Mouse (Mus musculus): ENCODE results near the gene Arfip2.

Gene Arfip2

DNA sequence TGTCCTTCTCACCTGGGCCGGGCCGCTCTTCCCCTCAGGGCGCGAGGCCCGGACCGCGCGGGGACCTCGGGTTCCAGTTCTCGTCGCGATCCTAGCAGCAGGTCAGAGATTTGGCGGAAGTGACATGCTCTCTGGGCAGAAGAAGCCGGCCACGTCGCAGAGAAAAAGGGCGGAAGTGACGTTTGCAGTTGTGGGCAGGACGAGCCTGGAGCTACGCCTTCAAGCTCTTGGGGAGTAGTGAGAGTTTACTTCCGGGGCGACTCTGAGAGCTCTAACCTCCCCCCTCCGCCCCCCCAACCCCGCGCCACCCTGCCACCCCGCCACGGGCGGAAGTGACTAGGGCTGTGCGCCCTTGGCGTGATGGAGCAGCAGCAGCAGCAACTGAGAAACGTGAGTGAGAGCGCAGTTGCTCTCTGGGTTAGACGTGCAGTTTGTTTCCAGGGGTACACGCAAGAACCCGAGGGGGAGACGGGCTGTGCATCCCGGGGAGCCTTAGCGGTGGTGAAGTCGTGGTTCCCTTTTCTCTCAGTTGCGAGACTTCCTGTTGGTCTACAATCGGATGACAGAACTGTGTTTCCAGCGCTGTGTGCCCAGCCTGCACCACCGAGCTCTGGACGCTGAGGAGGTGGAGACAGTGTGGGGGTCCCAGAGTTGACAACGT, at the start of gene Arfip2, which contains the start of gene Gm45799:
Arfip2 (minus strand) TSS at position 184 of the 661 bp plus-strand sequence.
Gm45799 (plus strand) TSS at position 320 of the 661 bp plus-strand sequence.
- DNase-seq (ENCODE audit: low spot score in 2 of 2) = peak; percentile 98 to 99

DNA sequence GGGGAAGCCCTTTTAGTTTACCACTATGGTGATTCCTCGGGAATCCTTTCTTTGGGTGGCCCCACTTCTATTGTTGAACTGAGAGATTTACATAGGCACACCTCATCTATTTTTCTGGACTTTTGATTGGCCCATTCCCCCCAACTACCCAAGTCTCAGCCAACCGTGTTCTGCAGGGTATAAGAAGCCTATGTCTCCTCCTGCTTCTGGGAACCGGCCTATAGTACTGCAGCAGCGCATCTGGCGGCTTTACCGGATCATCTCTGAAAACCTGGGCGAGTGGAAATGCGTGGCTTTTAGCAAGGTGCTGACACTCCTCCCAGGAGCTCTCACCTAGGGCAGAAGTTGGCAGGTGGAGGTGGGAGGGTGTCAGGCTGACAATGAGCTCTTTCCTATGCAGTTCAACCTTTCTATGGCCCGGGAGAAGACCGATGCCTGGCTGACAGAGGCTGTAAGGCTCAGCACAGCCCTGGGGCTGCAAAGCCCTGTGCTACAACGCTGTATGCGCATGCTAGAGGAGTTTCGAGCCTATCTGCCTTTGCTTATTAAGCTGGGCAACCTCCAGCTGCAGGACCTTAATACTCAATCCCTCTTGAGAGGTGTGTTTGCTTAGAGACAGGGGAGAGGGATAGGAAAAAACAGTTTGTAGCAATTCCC, 45.5 kb upstream of the Arfip2 start:
- no peak for DNase-seq (ENCODE audit: low spot score in 2 of 2)

DNA sequence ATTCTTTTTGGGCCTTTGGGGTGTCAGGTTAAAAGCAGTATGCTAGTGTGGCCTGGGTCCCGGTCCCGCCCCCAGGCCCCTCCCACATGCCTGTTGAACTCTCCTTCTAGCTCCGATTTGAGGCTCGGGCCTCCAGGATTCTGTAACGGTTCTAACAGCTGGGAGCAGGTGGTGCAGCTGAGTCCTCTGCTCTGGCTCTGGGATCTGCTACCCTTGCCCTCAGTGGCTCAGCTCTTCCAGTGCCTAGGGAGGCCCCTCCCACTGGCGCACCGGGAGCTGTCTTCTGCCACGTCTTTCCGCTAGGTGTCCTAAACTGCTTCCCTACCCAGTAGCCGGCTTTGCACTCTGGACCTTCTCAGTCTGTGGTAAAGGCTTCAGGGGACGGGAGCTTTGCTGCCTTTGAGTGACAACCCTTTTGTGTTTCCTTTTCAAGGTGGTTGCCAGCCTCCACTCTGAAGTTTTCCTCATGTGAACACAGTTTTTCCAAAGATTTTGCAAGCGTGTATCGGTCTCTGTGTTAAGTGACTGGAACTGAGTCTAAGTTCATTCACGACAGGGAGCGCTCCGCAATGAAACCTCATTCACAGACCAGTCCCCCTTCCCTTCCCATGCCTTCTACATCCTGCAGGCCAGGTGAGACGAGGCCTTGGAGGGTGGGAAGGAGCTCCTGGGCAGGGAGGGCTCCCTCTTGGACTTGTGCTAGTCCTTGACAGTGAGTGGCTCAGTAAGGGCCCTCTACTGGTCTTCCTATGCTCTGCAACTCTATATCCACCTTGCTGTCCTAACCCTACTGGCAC, 10.6 kb upstream of the Arfip2 start, which contains the start of gene Dnhd1:
Dnhd1 (plus strand) TSS at position 189 of the 797 bp plus-strand sequence.
- peak; percentile 54 to 55 for DNase-seq (ENCODE audit: low spot score in 2 of 2)

DNA sequence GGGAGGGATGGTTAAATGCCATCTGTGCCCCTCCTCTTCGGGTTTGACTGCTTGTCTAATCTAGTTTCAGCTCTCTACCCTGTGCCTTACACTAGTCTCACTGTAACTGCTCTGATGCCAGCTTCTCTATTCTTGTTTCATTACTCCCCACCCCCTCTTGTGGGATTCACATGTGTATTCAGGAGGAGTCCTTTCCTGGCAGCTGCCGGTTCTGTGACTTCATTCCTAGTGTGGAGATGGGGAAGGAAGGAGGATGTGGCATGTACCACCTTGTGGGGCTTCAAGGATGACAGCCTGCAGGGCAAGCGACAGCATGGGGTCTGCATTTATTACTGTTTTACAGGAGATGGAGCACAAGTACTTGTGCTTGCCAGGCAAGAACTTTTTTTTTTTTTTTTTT, 1.7 kb upstream of the Arfip2 start:
- no peak for DNase-seq (ENCODE audit: low spot score in 2 of 2)

DNA sequence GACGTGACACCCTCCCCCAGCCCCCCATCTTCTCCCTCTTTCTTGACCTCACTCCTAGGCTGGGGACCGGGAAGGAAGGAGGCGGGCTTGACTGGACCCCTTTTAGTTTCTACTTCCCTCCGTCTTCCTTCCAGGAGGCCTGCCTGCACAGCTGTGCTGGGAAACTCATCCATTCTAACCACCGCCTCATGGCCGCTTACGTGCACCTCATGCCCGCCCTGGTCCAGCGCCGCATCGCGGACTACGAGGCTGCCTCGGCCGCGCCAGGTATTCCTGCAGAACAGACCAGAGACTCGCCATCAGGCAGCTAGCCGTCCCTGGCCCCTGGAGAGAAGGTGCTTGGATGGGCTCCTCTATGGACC, 659 bp upstream of the Arfip2 start:
- DNase-seq (ENCODE audit: low spot score in 2 of 2) = no peak

DNA sequence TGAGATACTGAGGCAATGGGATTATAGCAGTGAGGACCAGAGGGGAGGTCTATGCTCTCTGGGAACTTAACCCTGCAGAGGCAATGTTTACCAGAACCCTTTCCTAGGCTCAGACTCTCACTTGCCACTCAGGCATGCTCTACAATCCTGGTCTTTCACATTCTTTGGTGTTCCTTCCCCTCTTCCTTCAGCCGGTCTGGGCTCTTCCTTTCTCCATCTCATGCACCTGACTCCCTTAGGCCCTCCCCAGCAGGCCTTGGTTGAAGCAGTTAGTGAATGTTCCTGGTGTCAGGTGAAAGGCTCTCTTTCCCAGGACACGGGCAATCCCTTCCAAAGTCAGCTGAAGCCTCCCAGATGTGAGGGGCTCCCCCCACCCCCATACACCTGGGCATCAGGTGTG, 460 bp downstream of the Arfip2 start, which contains the start of gene Timm10b:
Timm10b (plus strand) TSS at position 301 of the 400 bp plus-strand sequence.
- no peak for DNase-seq (ENCODE audit: low spot score in 2 of 2)

DNA sequence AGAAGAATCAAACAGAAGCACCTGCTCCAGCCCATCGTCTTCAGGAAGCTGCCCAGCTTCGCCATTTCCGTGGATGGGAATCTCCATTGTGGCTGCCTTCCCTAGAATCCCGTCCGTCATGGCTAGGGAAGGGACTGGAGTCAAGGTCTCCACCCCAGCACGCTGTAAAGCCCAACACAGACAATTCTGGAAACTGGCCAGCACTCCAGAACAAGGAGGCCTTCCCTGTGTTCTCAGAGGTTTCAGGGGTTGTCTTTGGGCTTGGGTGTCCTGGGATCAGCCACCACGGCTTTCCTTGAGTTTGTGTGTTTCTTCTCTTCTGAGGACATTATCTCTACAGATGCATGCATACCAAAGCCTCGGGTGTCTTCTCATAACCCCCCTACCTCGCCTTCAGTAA, 912 bp downstream of the Arfip2 start:
- DNase-seq (ENCODE audit: low spot score in 2 of 2) = peak in 1 of 2 experiments; percentile 51

DNA sequence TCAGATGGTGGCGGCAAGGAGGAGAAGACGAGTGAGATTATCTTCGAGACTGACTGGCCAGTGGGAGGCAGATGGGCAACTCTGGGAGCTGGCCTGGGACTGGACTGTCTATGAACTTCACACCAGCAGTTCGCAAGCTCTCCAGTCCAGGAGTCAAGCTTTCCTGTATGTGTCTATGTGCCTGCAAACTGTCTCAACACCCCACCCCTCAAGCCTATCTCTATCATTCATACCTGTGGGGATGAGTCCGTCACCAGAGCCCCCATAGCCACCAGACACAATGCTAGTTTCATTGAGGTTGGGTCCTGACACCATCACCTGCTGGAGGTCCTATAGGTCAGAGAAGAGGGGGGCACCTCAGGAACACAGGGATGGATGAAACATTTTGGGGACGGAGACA, 1.4 kb downstream of the Arfip2 start:
- DNase-seq (ENCODE audit: low spot score in 2 of 2) = peak in 1 of 2 experiments; percentile 38

DNA sequence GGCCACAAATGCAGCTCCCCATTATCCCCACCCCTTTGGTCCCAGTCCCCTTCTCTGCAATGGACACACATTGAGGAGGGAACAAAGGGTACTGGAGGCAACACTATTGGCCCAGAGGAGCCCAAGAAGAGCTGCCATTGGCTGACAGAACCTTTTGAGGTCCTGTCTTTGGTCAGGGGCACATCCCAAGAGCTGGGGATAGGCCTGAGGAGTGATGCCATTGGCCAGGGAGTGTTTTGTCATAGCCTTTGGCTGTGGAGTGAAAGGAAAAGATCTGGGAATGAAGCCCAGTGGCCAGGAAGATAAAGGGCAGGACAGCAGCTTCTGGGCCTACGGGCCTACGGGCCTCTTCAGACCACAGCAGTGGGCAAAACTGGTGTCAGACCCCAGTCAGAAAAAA, 4.5 kb downstream of the Arfip2 start:
- no peak for DNase-seq (ENCODE audit: low spot score in 2 of 2)

DNA sequence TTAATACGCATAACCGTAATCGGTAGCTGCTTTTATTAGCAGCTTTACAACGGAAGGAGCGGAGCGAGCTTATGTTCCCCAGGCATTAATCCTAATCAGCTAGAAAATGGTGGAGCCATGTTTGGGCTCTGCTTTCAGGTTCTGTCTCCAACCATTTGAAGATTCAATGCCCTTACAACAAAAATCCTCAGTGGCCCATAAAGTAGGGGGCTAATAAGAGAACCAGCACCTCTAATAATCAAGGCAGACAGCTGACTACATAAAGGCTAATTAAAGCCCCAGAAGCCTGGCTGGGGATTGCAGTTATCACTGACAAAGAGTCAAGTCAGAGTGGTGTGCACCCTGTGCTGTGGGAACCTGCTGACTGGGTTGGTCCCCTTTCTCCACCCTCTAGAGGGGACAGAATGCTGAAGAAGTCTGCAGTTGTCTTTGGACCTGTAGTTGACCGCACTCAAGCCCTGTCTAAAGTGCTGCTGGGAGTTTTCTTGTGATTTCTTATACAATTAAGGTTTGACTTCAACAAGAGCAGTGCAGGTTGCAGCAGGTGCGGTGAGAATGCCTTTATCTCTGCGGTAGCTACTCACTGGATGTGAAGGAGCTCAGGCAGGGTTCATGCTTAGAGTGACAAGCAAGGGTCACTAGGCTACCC, 5.8 kb downstream of the Arfip2 start:
- no peak for DNase-seq (ENCODE audit: low spot score in 2 of 2)

DNA sequence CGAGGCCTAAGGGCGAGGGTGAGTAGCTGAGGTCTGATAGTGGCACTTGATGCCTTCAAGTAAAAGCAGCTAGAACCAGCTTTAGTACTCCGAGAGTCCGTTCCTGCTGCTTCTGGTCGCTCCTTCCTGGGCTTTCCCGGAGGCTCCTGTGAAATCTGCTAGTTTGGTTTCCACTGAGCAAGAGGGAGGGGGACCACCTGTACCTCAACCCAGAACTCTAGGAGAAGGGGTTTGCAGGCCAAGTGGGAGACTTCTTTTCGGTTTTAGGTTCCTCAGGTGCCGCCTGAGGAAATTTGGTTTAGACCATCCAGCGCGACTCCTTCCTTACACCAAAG, 6.4 kb downstream of the Arfip2 start:
- no peak for DNase-seq (ENCODE audit: low spot score in 2 of 2)

DNA sequence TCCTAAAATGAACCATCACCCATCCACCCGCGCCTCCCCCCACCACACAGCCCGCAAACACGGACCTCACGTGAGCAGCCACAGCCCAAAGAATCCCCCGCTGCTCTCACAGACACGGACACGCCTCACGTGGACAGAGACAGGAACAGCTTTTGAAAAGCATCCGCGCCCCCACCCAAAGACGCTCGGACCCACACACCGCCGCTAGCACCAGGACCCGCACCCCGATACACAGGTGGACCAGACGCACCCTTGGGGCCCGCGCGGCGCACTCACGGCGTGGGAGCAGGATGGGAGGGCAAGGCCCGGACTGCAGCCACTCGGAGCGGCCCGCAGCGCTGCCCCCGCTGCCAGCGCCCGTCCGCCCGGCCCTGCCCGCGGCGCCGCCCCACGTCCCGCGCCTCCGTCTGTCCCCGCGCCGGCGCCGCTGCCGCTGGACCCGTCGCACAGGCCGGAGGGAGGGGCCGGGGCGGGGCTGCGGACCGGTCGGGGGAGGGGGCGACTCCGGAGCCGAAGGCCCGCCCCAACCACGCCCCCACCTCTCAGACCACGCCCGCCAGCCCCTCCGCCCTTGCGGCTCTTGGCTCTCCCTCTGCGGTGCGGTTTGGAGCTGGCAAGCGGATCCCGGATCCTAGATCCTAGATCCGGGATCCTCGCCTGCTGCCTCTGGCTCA, 7.0 kb downstream of the Arfip2 start, which contains the start of gene Trim3:
Trim3 (minus strand) TSS at position 445 of the 674 bp plus-strand sequence.
- DNase-seq (ENCODE audit: low spot score in 2 of 2) = peak; percentile 93

DNA sequence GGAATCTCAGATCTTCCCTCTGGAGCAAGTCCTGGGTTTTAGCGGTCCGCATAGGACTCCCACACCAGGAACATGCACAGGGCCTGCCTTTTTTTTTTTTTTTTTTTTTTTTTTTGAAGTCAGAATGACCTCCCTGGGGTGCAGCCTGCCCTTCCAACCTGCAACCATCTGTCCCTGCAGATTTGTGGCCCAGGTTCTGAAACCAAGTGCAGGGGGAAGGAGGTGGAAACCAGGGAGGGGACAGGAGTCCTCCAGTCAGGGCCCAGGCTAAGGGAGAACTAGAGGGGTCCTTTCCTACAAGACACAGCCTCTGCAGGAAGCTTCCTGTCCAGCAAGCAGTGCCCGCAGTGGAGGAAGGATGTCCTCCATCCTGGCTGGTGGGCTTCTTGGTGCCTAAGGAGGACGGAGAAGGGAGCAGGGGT, 7.7 kb downstream of the Arfip2 start:
- DNase-seq (ENCODE audit: low spot score in 2 of 2) = no peak

DNA sequence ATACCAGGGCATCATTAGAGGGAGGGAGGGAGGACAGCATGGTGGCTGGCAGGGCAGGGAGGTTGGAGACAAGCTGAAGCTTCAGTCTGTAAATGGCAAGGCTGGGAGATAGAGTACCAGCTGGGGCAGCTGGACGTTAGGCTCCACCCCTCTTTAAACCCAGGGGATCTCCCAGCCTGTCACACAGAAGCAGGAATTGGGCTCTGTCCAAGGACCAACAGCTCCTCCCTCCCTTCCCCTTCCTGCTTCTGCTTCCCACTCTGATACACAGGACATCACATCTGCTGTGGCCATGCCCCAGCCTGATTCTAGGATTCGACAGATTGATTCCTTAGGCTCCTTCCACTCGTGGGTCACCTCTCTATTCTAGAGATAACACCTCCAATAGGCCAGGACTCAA, 11.6 kb downstream of the Arfip2 start:
- DNase-seq (ENCODE audit: low spot score in 2 of 2) = peak in 1 of 2 experiments; percentile 59

DNA sequence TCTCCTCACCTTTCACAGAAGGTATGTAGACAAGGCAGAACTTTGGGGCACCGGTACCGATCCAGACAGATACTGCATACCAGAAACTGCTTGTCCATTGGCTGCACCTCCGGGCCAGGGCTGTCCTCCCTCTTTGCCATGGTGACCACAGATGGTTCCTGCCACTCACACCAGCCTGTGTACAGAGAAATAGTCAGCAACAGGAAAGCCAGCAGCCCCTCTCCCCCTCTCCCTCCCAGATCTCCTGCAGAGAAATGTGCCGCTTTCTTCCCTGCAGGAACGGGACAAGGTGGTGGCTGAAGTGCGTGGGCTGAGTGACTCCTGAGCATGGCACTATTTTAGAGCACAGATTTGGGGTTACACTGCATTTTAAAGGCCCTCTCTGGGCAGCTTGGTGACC, 14.8 kb downstream of the Arfip2 start:
- DNase-seq (ENCODE audit: low spot score in 2 of 2) = no peak

DNA sequence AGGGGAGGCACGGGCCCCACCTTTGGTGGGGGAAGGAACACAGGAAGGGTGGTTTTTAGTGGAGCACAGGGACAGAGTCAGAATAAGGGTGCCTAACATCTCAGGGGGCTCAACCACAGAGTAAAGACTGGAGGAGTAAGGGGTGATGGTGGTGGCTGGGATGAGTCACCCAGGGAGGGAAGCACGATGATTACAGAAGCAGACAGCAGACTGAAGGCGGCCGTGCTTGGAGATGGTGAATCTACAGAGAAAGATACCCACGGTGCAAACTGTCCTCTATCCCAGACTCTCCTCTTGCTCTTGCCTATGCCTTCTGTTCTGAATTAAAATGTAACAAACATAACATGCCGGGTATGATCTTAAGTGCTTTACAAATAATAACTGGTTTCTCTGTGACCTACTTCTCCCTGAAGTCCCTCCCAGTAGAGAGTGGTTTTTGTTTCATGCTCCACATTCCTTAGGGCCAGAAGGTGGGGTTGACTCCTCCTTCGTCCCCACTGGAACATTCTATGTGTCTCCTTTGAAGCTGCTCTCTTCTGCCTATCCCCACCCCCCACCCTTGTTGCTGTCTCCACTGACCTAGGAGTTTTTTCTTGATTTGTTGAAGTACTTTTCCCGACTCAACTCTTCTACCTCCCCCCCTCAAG, 18.4 kb downstream of the Arfip2 start:
- DNase-seq (ENCODE audit: low spot score in 2 of 2) = no peak

DNA sequence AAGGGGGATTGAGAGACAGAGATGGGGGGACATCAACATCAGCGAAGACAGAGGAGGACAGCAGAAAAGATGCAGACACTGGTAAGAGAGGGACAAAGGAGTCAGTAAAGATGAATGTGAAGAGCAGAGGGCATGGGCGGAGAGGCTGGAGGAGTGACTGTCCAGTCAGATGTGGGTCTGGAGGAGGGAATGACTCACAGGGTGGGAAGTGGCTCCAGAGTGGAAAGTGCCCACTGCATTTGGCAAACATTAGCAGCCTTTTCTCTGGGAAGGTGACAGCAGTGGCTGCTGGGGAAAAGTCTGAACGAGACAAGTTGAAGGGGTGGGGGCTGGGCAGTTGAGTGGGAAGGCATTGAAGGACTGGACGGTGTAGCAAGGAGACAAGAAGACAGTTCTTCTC, 19.2 kb downstream of the Arfip2 start:
- DNase-seq (ENCODE audit: low spot score in 2 of 2) = no peak

DNA sequence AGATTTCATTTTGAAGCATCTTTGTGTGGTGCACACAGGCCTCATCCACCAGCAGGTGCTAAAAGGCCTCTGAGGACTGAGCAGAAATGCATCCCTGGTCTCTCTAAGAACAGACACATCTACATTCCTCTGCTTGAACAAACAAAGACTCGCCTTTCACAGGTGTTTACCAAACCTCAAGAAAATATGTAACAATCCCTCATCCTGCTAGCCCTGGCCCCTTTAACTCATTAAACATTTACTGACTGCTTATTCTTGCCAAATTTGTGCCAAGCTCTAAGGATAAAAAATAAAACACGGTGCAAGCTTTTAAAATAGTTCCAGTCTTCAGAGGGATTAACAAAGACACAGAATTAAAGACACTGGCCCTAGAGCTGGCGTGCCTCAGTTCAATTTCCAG, 20.5 kb downstream of the Arfip2 start:
- no peak for DNase-seq (ENCODE audit: low spot score in 2 of 2)

DNA sequence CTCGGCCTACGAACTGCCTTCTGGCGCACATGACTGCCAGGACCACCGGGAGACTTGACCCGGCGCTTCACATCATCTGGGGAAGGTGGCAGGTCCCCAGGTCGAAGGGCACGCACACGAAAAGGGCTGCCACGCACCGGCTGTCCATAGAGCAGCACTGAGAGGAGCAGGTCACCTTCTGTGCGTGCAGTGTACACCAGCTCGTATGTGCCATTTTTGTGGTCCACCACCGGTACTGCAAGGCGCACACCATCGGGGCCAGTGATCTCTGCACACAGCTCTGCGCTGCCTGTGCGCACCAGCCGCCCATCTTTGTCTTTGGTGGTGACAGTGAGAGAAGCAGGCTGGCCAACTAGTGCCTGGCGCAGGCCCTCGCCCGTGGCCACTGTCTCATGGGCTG, 22.4 kb downstream of the Arfip2 start:
- DNase-seq (ENCODE audit: low spot score in 2 of 2) = no peak

DNA sequence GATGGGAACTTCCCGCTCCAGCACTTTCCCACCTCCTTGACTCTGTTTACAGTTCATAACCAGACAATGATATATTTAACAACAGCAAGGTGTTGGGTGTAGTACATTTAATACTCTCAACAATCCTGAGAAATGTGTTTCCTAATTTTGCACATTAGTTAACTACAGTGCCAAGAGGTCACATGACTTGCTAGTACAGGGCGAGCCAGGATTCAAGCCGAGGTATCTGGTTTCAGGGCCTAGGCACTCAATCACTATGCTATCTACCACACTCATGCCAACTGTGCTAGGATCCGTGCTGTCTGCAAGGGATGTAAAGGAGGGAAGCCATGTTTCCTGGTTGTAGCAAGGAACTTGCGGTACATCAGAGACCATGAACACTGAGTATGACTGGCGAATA, 23.7 kb downstream of the Arfip2 start:
- DNase-seq (ENCODE audit: low spot score in 2 of 2) = no peak

DNA sequence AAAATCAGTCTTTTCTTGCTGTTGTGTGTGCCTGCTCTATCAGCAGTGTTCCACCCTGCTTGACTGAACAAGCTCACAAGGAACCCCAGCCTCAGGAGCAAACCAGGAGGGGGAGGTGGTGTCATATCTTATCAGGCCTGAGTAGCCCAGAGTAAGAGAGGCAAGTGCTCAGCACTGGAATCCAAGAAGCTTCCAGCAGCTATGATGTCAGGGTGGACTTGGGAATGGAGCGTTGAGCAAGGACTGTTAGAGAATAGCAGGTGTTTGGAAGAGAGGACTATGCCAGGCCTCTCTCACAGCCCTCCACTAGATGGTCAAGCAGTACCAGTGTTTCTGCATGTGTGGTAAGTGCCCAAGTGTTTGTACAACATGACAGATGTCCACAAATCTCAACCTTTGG, 24.5 kb downstream of the Arfip2 start:
- DNase-seq (ENCODE audit: low spot score in 2 of 2) = no peak
